Mouse (Mus musculus) heart, postnatal 10 days (tissue): ENCODE results near the gene 9530068E07Rik. TPM values are rescaled to one million over a fixed set of nuclear protein-coding genes. Genes with fewer than 3 reads are reported as not detected.
A peak's percentile ranks its signal among the peaks of the same experiment; 100 is the strongest.

Experiments used
- DNase-seq, 2 experiments: peaks; one replicate each; pipeline ENCODE4 v3.0.0; 2021
- intact Hi-C: fragments of 180-260 bp; cut with DNase I; formaldehyde crosslinking; loops from one replicate; pipeline ENCODE4 v1.15.1; 2025
- total RNA-seq, 2 experiments: library from RNA; stranded (reverse); gene quantifications; 2 replicates each; pipeline ENCODE4 v1.2.3; 2021

Gene 9530068E07Rik
- total RNA-seq, 2 experiments from 2014 or later, result 111 to 117 TPM

DNA sequence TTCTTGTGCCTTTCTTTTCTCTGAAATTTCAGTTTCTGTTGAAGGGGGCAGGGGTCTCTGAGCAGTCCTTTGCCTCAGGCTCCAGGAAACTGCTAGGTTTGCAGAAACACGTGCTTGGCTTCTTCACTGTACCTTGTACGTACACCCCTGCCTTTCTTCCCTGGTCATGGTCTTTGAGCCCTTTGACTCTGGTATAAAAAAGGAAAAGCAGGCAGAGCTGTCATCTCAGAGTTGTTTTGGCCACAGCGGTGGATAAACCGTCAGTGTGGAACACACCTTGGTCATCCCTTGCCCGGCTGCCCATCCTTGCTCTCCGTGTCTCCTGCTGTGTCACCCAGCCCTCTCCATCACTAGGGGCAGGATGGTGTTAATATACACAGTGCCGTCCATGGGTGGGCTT, 23.6 kb downstream of the 9530068E07Rik start:
- intact Hi-C loops, result loop anchor here (5.0 kb wide), 2 partner anchors 342 to 727 kb away; partner anchors contain the start of gene Fstl4
- DNase-seq, result no peak

DNA sequence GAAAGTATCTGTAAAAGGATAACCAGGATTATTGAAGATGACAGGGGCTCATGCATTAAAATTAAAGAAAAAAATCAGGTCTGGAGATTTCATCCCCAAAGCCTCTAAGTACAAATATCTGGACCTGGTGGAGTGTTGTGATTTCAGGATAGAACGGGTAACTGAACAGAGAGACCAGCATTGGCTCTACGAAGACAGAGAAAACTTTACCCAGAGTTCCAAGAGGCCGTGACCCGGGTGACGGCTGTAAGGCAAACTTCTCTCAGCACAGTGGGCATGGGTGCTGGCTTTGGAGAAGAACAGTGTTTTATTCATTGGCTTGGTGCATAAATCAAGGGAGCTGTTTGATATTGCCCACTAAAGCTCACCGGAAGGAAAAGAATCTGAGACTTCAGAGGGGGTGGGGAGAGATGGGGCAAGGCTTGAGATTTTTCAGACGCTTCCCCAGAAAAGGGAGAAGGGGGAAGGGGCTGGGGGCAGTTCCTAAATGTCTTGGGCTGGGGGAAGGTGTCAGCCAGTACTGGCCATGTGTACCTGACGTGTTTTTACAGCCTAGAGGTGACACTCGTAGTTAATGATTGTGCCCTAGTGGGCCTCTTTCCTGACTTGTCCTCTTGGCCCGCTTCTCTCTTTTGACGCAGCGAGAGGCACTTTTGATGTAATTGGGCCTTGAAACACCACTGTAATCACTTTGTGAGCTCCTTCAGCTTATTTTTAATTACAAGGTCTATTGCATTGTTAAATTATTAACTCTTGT, 24.2 kb downstream of the 9530068E07Rik start:
- no peak for DNase-seq
- intact Hi-C loops, result loop anchor here (1.0 to 5.0 kb wide), 3 partner anchors 342 to 727 kb away; partner anchors contain the start of gene Fstl4

DNA sequence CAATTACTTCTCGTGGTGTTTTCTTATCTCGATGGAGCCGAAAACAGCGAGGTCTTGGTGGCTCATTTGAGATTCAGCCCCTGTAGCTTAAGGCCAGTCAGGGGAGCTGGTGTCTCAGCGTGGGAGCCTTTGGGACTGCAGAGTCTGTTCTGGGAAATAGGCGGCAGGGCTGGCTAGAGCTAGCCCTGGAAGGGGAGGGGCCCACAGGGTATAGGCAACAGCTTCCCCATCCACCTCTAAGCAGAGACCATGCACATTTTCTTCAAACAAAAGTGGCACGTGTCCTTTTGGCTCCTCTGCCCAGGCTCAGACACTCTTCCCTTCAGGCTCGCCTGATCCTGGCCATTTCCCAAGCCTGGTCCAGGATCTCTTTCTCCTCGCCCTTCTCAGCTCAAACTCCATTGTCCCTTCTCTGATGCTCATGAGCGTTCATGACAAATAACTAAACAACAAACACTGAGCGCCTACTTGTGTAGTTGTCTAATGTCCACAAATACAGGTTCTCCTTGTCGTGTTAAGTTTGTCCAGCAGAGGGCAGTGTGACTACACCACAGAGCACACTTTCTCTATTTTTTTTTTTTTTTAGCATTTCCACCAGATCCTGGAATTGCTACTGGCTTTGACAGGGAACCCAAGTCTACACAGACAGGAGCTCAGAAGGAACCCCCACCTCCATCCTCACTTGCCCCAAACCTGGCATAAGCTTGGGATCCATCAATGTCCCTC, 25.0 kb downstream of the 9530068E07Rik start:
- peak; percentile 63 to 84 for DNase-seq
- intact Hi-C loops, result loop anchor here (1.0 to 5.0 kb wide), 3 partner anchors 341 to 726 kb away; partner anchors contain the start of gene Fstl4

DNA sequence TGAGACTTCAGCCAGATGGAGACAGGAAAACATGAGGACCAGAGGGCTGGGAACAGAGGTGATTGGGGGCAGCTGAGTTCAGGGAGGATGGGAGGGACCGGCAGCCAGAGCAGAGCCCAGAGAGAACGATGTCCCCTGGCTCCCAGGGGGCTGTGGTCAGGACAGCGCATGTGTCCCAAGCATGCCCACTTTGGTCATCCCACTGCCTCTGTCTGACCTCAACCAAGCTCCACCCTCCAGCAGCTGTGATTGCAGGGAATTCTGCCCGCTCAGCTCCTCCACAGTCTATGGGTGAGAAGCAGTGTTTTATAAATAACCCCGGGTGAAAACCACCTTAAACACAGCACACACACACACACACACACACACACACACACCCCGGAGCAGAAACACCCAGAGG, 33.2 kb downstream of the 9530068E07Rik start:
- DNase-seq, result no peak
- intact Hi-C loops, result no loop called here

DNA sequence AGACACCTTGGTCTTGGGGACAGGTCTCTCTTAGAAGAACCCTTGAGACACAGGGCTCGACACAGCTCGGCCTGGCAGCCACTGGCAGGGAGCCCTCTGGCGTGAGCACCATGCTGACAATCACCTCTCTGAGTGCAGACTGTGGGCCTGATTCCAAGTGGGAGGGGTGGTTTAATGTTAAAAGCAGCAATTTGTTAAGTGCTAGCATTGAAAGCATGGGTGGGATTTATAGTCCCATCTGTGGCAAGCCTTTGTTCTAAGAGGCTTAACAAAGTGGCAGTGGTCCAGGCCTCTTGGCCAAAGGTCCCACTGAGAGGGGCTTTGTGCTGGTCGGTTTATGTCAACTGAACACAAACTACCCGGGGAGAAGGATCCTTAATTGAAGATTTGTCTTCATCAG, 35.4 kb downstream of the 9530068E07Rik start:
- peak; percentile 38 to 51 for DNase-seq
- intact Hi-C loops, result loop anchor here (10.0 kb wide), 1 partner anchor 453 kb away; no protein-coding TSS in a partner anchor

DNA sequence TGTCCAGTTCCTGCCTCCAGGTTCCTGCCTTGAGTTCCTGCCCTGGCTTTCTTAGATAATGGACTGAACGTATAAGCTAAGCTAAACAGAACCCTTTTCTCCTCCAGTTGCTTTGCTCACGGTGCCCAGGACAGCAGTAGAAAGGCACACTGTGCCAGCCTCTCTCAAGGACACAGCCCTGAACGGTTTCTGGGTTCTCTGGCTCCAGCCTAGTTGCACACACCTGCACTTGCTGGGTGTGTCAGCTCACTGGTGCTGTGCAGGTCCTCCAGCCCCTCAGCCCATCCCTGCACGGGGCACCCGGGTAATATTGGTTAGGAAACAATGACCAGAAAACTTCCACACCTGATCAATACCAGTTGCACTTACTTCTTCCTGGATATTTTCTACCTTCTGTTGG, 35.9 kb downstream of the 9530068E07Rik start:
- intact Hi-C loops, result loop anchor here (10.0 kb wide), 1 partner anchor 453 kb away; no protein-coding TSS in a partner anchor
- DNase-seq, result no peak

DNA sequence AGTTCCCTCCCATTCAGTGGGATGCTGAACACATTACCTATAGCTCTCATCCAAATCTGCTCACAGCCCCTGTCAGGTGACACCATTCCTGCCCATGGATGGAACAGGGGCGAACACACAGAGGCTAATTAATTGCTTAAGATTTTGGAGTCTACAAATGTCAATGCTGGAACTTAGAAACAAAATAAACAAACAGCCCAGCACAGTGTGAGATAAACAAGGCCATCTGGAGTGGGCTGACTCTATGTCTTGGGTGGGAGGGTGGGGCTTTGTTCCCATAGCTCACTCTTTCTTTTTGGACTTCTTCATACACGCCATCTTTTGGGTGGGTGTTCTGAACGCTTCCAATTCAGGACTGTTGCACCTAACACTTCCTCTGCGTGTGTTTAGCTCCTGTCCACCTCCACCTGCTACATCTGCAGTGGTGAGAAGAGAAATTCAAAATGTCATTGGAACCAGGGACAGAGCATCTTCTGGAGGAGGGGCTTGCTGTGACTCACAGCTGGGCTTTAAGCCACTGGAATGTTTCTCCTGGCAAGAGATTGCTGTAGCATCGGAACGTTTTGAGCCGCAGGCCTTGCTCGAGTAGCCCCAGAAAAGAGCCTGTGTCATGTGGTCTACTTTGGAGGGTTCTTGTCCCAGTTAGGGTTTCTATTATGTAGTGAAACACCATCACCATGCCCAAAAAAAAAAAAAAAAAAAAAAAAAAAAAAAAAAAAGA, 37.0 kb downstream of the 9530068E07Rik start:
- DNase-seq, result peak; percentile 58 to 65
- intact Hi-C loops, result loop anchor here (10.0 kb wide), 1 partner anchor 452 kb away; no protein-coding TSS in a partner anchor

DNA sequence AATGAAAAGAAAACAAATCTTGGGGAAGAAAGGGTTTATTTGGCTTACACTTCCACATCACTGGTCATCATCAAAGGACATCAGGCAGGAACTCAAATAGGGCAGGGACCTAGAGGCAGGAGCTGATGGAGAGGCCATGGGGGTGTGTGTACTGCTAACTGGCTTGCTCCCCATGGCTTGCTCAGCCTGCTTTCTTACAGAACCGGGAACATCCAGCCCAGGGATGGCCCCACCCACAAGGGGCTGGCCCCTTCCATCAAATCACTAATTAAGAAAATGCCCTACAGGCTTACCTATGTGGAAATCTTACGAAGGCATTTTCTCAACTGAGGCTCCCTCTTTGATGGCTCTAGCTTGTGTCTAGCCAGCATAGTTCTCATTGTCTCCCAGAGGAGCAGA, 37.6 kb downstream of the 9530068E07Rik start:
- DNase-seq, result no peak
- intact Hi-C loops, result loop anchor here (10.0 kb wide), 1 partner anchor 451 kb away; no protein-coding TSS in a partner anchor

DNA sequence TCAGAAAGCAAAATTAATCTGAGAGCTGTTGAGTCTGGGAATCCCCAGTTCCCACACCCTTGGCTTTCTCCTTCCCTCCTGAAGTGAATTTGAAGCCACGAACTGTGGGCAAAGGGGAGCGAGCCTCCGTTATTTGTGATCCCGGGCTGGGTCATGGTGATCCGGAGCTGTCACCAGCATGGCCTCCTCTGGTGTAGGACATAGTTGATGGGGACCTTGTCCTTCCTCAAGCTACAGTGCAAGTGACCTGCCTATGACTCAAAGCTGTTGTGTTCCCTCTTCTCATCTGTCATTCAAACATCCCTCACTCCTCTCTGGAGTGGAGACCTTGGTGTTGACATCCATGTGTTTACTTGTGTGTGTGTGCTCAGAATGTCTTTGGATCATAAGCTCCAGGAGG, 39.2 kb downstream of the 9530068E07Rik start:
- intact Hi-C loops, result loop anchor here (10.0 kb wide), 1 partner anchor 449 kb away; no protein-coding TSS in a partner anchor
- no peak for DNase-seq

DNA sequence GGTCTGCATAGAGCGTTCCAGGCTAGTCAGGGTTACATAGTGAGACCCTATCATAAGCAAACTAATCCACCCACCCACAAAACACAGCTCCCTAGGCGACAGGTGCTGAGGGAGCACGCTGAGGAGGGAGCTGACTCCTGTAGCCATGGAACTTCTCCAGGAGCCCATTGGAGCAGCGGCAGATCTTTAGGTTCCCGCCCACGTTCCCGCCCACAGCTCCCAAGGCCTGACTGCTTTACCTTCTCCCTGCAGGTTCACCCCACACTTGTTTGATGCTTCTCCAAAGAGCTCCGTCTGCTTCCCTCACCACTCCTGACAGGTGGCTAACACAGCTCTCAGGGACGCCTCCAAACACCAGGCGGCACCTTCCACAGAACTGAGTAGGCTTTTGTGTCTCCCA, 40.9 kb downstream of the 9530068E07Rik start:
- DNase-seq, result no peak
- intact Hi-C loops, result loop anchor here (10.0 kb wide), 1 partner anchor 448 kb away; no protein-coding TSS in a partner anchor

DNA sequence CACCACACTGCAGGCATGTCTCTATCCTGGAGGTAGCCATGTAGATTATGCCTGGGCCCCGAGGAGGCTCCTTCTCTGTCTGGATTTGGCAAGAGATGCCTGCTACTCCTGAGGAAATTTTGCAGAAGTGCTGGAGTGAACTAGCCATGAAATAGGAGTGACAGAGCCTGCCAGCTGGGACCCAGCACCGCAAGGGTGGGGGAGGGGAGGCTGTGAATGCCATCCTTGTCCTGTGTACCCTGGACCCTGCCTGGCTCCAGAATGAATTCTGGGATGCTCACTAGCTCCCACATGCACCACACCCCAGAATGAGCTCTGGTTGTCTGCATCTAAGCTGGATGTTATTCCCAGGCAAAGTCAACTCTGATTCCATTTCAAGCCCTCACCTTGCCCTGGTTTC, 44.9 kb downstream of the 9530068E07Rik start:
- intact Hi-C loops, result no loop called here
- DNase-seq, result no peak

DNA sequence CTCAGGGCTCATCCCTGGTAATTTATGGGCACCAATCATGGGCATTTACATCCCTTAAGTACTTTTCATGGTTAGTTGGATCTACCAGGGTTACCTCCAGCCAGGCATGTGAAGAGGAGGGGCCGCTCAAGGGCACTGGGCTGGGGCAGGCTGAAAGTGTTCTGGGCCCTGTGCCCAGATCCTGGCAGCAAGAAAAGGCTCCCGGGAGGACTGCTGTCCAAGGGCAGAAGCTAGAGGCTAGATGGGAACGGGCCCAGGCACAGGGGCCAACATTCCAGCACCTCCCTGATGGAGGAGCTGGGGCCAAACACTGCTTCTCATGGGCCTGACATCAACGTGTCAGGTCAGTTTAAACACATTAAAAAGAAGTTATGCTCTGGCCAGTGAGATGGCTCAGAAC, 51.0 kb downstream of the 9530068E07Rik start:
- peak; percentile 82 to 89 for DNase-seq
- intact Hi-C loops, result no loop called here

DNA sequence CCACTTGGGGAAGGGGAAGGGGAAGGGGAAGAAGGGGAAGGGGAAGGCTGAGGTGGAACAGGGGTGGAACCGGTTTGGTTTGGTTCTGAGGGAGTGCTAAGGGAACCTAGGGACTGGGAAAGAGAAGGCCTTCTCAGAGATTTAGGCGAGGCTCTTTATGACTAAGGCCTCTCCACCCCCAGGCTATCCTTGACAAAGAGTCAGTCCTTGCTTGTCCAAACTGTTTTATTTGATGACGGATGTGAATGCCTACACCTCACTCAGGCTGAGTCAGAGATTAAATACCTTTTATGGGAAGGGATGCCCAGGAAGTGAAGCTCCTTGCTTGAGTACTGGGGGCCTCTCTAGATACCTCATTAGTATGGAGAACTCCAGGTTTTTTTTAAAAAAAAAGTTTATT, 52.8 kb downstream of the 9530068E07Rik start:
- intact Hi-C loops, result no loop called here
- DNase-seq, result no peak

DNA sequence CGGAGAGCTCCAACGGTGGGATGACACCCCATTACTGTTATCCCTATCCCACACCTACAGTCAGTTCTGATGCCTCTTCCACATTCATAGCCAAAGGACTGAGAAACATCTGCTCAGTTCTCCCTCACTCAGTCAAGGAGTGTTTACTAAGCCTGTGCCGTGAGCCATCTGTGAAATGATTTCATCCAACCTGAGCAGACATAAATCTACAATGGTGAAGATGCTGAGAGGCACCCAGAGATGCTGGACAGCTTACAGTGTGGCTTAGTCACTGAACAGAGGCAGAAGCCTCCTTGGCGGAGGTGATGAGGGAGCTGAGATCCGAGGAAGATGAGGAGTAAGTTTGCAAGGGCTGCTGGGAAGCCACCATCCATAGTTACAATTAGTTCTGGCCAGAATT, 62.1 kb downstream of the 9530068E07Rik start:
- intact Hi-C loops, result no loop called here
- no peak for DNase-seq

Other genes with a start within 250 kb of the 9530068E07Rik start
- gene Olfr1371, start 182.4 kb upstream of the 9530068E07Rik start, total RNA-seq, result not detected
- gene Skp1a, start 164.4 kb upstream of the 9530068E07Rik start, total RNA-seq, result 100 to 1,000 TPM; 239 to 266 TPM
- 1 to 10 TPM; 3.3 to 6.2 TPM for gene Tcf7, start 113.4 kb upstream of the 9530068E07Rik start, total RNA-seq
- 100 to 1,000 TPM; 861 to 884 TPM for gene Vdac1, start 35.6 kb upstream of the 9530068E07Rik start, total RNA-seq